Mouse (Mus musculus) forebrain, embryonic 11.5 days (tissue): ENCODE measurements around the gene Pparg. TPM values are rescaled to one million over a fixed set of nuclear protein-coding genes. Genes with fewer than 3 reads are reported as not detected.

ENCODE experiments used
- ATAC-seq: fragments of 200-750 bp; cut with Nextera tagmentation; replicated peaks from 2 replicates; pipeline ENCODE4 v1.8.0; 2017; ENCODE audit warnings: moderate TSS enrichment; ENCODE audit not compliant: low FRiP score
- DNase-seq: peaks from one replicate; pipeline ENCODE4 v3.0.0-alpha.2; 2017; ENCODE audit warnings: low spot score
- H3K27ac ChIP-seq: fragments of 300-500 bp; sonication (generic); 2 replicates; pipeline ENCODE4 v1.5.1; 2014; ENCODE audit warnings: low read depth, low read length
- H3K27me3 ChIP-seq: fragments of 300-500 bp; sonication (generic); 2 replicates; pipeline ENCODE4 v1.6.1; 2014; ENCODE audit warnings: mild to moderate bottlenecking, low read length, mixed read lengths; ENCODE audit not compliant: control insufficient read depth, insufficient read depth
- H3K36me3 ChIP-seq: fragments of 300-500 bp; sonication (generic); 2 replicates; pipeline ENCODE4 v1.6.1; 2014; ENCODE audit warnings: mild to moderate bottlenecking, low read length, moderate library complexity, mixed read lengths; ENCODE audit not compliant: control insufficient read depth, insufficient read depth
- H3K4me1 ChIP-seq: fragments of 300-500 bp; sonication (generic); replicated peaks from 2 replicates; pipeline ENCODE4 v1.6.1; 2014; ENCODE audit warnings: low read length, mixed read lengths; ENCODE audit not compliant: control insufficient read depth, insufficient read depth
- H3K4me2 ChIP-seq: fragments of 300-500 bp; sonication (generic); 2 replicates; pipeline ENCODE4 v1.6.1; 2014; ENCODE audit warnings: low read depth, mild to moderate bottlenecking, low read length, moderate library complexity, mixed read lengths; ENCODE audit not compliant: severe bottlenecking
- H3K4me3 ChIP-seq: fragments of 300-500 bp; sonication (generic); 2 replicates; pipeline ENCODE4 v1.5.1; 2014; ENCODE audit warnings: low read depth, low read length
- H3K9ac ChIP-seq: fragments of 300-500 bp; sonication (generic); 2 replicates; pipeline ENCODE4 v1.6.1; 2014; ENCODE audit warnings: low read length
- H3K9me3 ChIP-seq: fragments of 300-500 bp; sonication (generic); 2 replicates; pipeline ENCODE4 v1.6.1; 2016; ENCODE audit warnings: low read length, mixed read lengths; ENCODE audit not compliant: control insufficient read depth
- WGBS: fragments of 180-500 bp; shearing (Covaris S2); extraction: QIAGEN DNeasy Blood & Tissue Kit; methylation state at CpG from one replicate; pipeline ENCODE4 v1.1.7; 2014; 5-methylcytosine and 5-hydroxymethylcytosine counted together
- polyA plus RNA-seq: library from polyadenylated mRNA; unstranded; fragments of >200 nt; fragmentation: Nextera tagmentation; extraction: Ambion mirVana; gene quantifications from 2 replicates; pipeline ENCODE4 v1.2.1, GENCODE M21; 2014

Gene Pparg
- polyA plus RNA-seq, 1 experiment from 2014 or later, result not detected

GRCm38 (mm10) chr6:115462743-115463337 lies 102.1 kb downstream of the Pparg start:
- no peaks in the 10 kb centered on the region for H3K9me3 ChIP-seq
- no peaks in the 10 kb centered on the region for H3K27me3 ChIP-seq
- no peak overlapping the region for H3K27ac ChIP-seq
- no peak overlapping the region for H3K9ac ChIP-seq
- no peak overlapping the region for H3K4me2 ChIP-seq
- H3K4me3 ChIP-seq, result no peak overlapping the region
- no peak for DNase-seq
- no peaks in the 10 kb centered on the region for H3K36me3 ChIP-seq
- no peaks in the 10 kb centered on the region; the same call in 1 of the 2 replicates for H3K4me1 ChIP-seq
- no peak for ATAC-seq
- 89% methylated on average over 16 of the region's 16 CpGs for WGBS

DNA sequence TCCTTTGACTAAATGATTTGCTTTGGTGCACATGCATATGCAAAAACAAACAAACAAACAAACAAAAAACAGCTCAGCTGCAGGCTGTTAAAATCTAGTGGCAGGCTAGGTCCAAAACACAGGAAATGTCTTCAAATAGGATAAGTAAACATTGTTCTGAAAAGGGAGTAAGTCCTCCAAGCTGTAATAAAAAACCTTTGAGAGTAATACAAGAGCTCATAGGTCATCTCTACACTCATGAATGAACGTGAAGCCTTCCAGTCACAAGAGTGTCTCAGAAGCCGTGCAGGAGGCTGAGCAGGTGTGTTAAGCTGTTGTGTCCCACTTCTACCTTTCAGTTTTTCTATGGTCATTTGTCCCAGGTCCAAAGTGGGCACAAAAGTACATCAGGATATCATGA lies 102.6 kb downstream of the Pparg start:
- 84% methylated on average over 2 of the region's 2 CpGs for WGBS
- H3K36me3 ChIP-seq, result no peaks in the 10 kb centered on the region
- no peak for DNase-seq
- H3K9ac ChIP-seq, result no peak overlapping the region
- H3K4me1 ChIP-seq, result no peaks in the 10 kb centered on the region; the same call in 1 of the 2 replicates
- no peaks in the 10 kb centered on the region for H3K9me3 ChIP-seq
- ATAC-seq, result no peak
- H3K27me3 ChIP-seq, result no peaks in the 10 kb centered on the region
- H3K4me2 ChIP-seq, result no peak overlapping the region
- H3K4me3 ChIP-seq, result no peak overlapping the region
- H3K27ac ChIP-seq, result no peak overlapping the region

DNA sequence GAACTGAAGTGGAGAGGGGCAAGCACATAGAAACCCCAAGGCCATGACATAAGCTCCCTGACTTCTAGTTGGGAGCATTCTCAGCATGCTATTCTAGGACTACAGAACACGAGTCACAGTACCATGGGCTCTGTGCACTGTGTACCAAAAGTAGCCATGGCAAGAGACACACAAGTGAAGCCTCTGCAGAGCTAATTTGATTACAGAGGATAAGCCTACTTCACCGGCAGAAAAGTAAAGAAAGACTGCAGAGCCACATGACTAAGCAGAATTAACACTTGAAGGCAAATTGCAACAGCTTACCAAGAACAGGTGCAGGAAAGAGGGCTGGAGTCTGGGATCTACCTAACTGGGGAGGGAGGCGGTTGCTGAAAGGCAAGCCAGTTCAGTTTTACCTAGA lies 103.9 kb downstream of the Pparg start:
- H3K9me3 ChIP-seq, result no peaks in the 10 kb centered on the region
- H3K27ac ChIP-seq, result no peak overlapping the region
- H3K4me1 ChIP-seq, result no peaks in the 10 kb centered on the region; the same call in 1 of the 2 replicates
- ATAC-seq (no peak), DNase-seq (no peak)
- no peak overlapping the region for H3K4me2 ChIP-seq
- H3K9ac ChIP-seq, result no peak overlapping the region
- no peaks in the 10 kb centered on the region for H3K36me3 ChIP-seq
- no peak overlapping the region for H3K4me3 ChIP-seq
- no peaks in the 10 kb centered on the region for H3K27me3 ChIP-seq
- whole genome bisulfite sequencing, result 32% methylated on average over 3 of the region's 3 CpGs

GRCm38 (mm10) chr6:115465463-115465862 lies 104.7 kb downstream of the Pparg start:
- Histone ChIP-seq H3K9me3 (no peaks in the 10 kb centered on the region), H3K36me3 (no peaks in the 10 kb centered on the region), H3K27me3 (no peaks in the 10 kb centered on the region), H3K27ac (no peak overlapping the region), H3K4me2 (no peak overlapping the region), H3K4me1 (no peaks in the 10 kb centered on the region; the same call in 1 of the 2 replicates), H3K9ac (no peak overlapping the region), H3K4me3 (no peak overlapping the region)
- ATAC-seq, result no peak
- WGBS, result 36% methylated on average over 2 of the region's 2 CpGs
- no peak for DNase-seq

DNA sequence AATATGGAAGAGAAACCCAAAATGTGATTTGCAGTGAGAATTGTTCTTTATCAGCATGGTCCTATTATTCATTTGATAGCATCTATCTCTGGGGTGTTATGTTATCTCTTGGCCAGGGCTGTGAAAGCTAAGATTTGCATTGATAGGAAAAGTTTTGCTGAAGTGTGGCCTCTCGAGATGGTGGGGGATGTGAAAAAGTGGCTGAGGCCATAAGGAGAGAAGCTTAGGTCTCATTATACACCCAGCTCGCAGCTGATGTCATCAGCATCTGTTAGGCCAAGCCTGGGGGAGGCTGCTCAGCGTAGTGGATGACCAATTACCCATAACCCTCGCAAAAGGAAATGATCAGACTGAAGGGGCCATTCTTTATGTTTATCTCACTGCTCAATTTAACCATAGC lies 105.1 kb downstream of the Pparg start:
- ATAC-seq (no peak), DNase-seq (no peak)
- H3K9ac ChIP-seq, result no peak overlapping the region
- H3K9me3 ChIP-seq, result no peaks in the 10 kb centered on the region
- H3K27ac ChIP-seq, result no peak overlapping the region
- H3K36me3 ChIP-seq, result no peaks in the 10 kb centered on the region
- H3K4me2 ChIP-seq, result no peak overlapping the region
- H3K4me1 ChIP-seq, result no peaks in the 10 kb centered on the region; the same call in 1 of the 2 replicates
- 30% methylated on average over 4 of the region's 4 CpGs for WGBS
- no peaks in the 10 kb centered on the region for H3K27me3 ChIP-seq
- no peak overlapping the region for H3K4me3 ChIP-seq

GRCm38 (mm10) chr6:115466601-115467000 lies 105.8 kb downstream of the Pparg start:
- no peaks in the 10 kb centered on the region for H3K27me3 ChIP-seq
- no peak overlapping the region for H3K9ac ChIP-seq
- no peaks in the 10 kb centered on the region; the same call in 1 of the 2 replicates for H3K4me1 ChIP-seq
- H3K27ac ChIP-seq, result no peak overlapping the region
- DNase-seq (no peak), ATAC-seq (no peak)
- no peaks in the 10 kb centered on the region for H3K9me3 ChIP-seq
- 74% methylated on average over 3 of the region's 3 CpGs for WGBS
- H3K4me3 ChIP-seq, result no peak overlapping the region
- no peak overlapping the region for H3K4me2 ChIP-seq
- H3K36me3 ChIP-seq, result no peaks in the 10 kb centered on the region

DNA sequence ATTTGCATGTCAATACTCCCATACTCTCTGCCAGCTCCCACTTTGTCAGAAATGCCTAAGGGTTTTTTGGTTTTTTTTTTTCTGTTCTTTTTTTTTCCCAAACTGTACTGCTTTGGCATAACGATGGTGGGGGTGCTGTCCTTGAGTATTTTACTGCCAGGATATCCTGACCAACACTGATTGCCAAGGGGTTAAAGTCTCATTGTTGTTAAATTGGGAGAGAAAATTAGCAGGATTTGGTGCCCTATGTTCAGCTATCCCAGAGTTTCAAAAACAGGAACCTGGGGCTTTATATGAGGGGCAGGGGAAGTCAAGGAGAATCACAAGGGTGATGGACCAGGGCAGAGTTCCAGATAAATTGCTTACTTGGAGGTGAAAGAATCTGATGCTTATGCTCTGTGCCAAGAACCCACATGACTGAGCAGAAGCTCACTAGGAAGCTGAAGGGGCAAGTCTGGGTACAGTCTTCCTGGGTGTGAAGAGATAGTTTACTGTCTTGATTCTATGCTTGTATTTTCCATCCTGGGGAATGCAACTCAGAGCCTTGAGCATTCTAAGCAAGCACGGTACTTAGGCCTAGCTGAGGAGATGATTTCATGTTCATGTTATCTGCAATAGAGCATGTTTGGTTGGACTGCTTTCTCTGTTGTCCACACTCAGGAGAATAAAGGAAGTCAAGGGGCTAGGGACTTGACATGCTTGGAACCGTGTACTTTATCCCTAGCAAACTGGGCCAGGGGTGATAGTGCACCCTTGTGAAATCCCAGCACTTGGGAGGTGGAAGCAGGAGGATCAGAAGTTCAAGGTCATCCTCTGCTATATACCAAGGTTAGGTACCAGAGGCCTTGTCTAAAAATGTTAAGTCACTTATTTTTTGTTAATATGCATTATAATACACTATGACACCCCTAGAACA lies 109.2 kb downstream of the Pparg start:
- DNase-seq (no peak), ATAC-seq (no peak)
- Histone ChIP-seq H3K4me1 (no peaks in the 10 kb centered on the region; the same call in 1 of the 2 replicates), H3K9me3 (no peaks in the 10 kb centered on the region), H3K9ac (no peak overlapping the region), H3K27ac (no peak overlapping the region), H3K36me3 (no peaks in the 10 kb centered on the region), H3K4me3 (no peak overlapping the region), H3K4me2 (no peak overlapping the region), H3K27me3 (no peaks in the 10 kb centered on the region)
- 64% methylated on average over 3 of the region's 3 CpGs for WGBS

DNA sequence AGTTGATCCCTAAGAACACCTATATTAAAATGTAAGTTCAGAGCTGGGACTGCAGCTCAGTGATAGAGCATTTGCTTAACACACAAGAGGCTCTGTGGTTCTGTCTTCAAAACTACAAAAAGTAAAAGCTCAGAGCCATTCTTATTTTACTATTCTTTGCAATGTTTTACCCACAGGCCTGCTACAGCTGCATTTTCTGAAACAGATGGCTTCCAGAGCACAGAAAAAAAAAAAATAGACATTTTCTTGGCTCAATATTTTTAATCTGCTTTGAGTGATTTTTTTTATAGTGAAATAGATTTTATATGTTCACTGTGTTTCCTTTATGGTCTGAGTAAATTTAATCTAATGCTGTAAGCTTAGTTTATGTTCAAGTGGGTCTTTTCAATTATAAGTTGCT lies 111.2 kb downstream of the Pparg start:
- ATAC-seq, result no peak
- H3K27me3 ChIP-seq, result no peaks in the 10 kb centered on the region
- no peaks in the 10 kb centered on the region for H3K36me3 ChIP-seq
- H3K9me3 ChIP-seq, result no peaks in the 10 kb centered on the region
- no peak for DNase-seq
- no peaks in the 10 kb centered on the region for H3K4me1 ChIP-seq
- no peak overlapping the region for H3K9ac ChIP-seq
- H3K27ac ChIP-seq, result no peak overlapping the region
- no peak overlapping the region for H3K4me2 ChIP-seq
- no peak overlapping the region for H3K4me3 ChIP-seq
